Mouse (Mus musculus): Measurements from ENCODE around the gene Add1.

Gene Add1

GRCm38 (mm10) chr5:34573268-34574221 is at the start of gene Add1:
Gene Add1 (plus strand): TSS chr5:34573664.
- DNase-seq: peak; percentile 97

GRCm38 (mm10) chr5:34523958-34524485 is 49.4 kb upstream of the Add1 start:
- DNase-seq: no peak

- no peak for DNase-seq
Observed at GRCm38 (mm10) chr5:34524511-34524910, 49.0 kb upstream of the Add1 start.

- peak; percentile 99 for DNase-seq
Observed at GRCm38 (mm10) chr5:34525663-34526476, 47.6 kb upstream of the Add1 start, which contains the start of gene Sh3bp2. Gene Sh3bp2 (plus strand): TSS chr5:34525838.

- DNase-seq: no peak
Observed at GRCm38 (mm10) chr5:34526477-34526775, 47.0 kb upstream of the Add1 start.

- no peak for DNase-seq
Observed at GRCm38 (mm10) chr5:34527352-34527751, 46.1 kb upstream of the Add1 start.

GRCm38 (mm10) chr5:34528724-34529123 is 44.7 kb upstream of the Add1 start:
- no peak for DNase-seq

GRCm38 (mm10) chr5:34530116-34530515 is 43.3 kb upstream of the Add1 start:
- DNase-seq: no peak

GRCm38 (mm10) chr5:34530687-34531086 is 42.8 kb upstream of the Add1 start:
- peak; percentile 20 for DNase-seq

- DNase-seq: no peak
Observed at GRCm38 (mm10) chr5:34533066-34533465, 40.4 kb upstream of the Add1 start.

GRCm38 (mm10) chr5:34533820-34534219 is 39.6 kb upstream of the Add1 start:
- DNase-seq: peak; percentile 11

- DNase-seq: no peak
Observed at GRCm38 (mm10) chr5:34534776-34535581, 38.5 kb upstream of the Add1 start.

GRCm38 (mm10) chr5:34535831-34536230 is 37.6 kb upstream of the Add1 start:
- DNase-seq: no peak

- no peak for DNase-seq
Observed at GRCm38 (mm10) chr5:34538079-34538478, 35.4 kb upstream of the Add1 start.

- peak; percentile 53 for DNase-seq
Observed at GRCm38 (mm10) chr5:34538527-34538926, 34.9 kb upstream of the Add1 start.

GRCm38 (mm10) chr5:34539121-34539520 is 34.3 kb upstream of the Add1 start:
- no peak for DNase-seq

GRCm38 (mm10) chr5:34542166-34542565 is 31.3 kb upstream of the Add1 start:
- no peak for DNase-seq

- peak; percentile 43 for DNase-seq
Observed at GRCm38 (mm10) chr5:34543114-34543513, 30.4 kb upstream of the Add1 start.

- peak; percentile 65 for DNase-seq
Observed at GRCm38 (mm10) chr5:34547410-34547809, 26.1 kb upstream of the Add1 start.

- DNase-seq: no peak
Observed at GRCm38 (mm10) chr5:34549135-34549482, 24.4 kb upstream of the Add1 start.

- DNase-seq: peak; percentile 78
Observed at GRCm38 (mm10) chr5:34549483-34550221, 23.8 kb upstream of the Add1 start.

- no peak for DNase-seq
Observed at GRCm38 (mm10) chr5:34550251-34550650, 23.2 kb upstream of the Add1 start.

Measured in liver (tissue).